Mouse (Mus musculus): ENCODE results near the gene Rptor.

The Rptor gene

GRCm38 (mm10) chr11:119848189-119848588 is 245.5 kb downstream of the Rptor start:
- no peak for DNase-seq (ENCODE audit: low spot score in 2 of 2)

- no peak for DNase-seq (ENCODE audit: low spot score in 2 of 2)
Observed at GRCm38 (mm10) chr11:119855999-119856398, 253.3 kb downstream of the Rptor start.

- DNase-seq (ENCODE audit: low spot score in 2 of 2) = no peak
Observed at GRCm38 (mm10) chr11:119862523-119863299, 260.0 kb downstream of the Rptor start.

- peak in 1 of 2 experiments; percentile 54 for DNase-seq (ENCODE audit: low spot score in 2 of 2)
Observed at GRCm38 (mm10) chr11:119863421-119863821, 260.7 kb downstream of the Rptor start.

- no peak for DNase-seq (ENCODE audit: low spot score in 2 of 2)
Observed at GRCm38 (mm10) chr11:119866837-119867236, 264.1 kb downstream of the Rptor start.

GRCm38 (mm10) chr11:119868138-119868537 is 265.4 kb downstream of the Rptor start:
- DNase-seq (ENCODE audit: low spot score in 2 of 2) = no peak

GRCm38 (mm10) chr11:119868556-119868955 is 265.9 kb downstream of the Rptor start:
- DNase-seq (ENCODE audit: low spot score in 2 of 2) = no peak

- no peak for DNase-seq (ENCODE audit: low spot score in 2 of 2)
Observed at GRCm38 (mm10) chr11:119871141-119871540, 268.4 kb downstream of the Rptor start.

- no peak for DNase-seq (ENCODE audit: low spot score in 2 of 2)
Observed at GRCm38 (mm10) chr11:119873643-119874042, 270.9 kb downstream of the Rptor start.

- no peak for DNase-seq (ENCODE audit: low spot score in 2 of 2)
Observed at GRCm38 (mm10) chr11:119874841-119875240, 272.1 kb downstream of the Rptor start.

GRCm38 (mm10) chr11:119875685-119876084 is 273.0 kb downstream of the Rptor start:
- no peak for DNase-seq (ENCODE audit: low spot score in 2 of 2)

GRCm38 (mm10) chr11:119877124-119877523 is 274.4 kb downstream of the Rptor start:
- DNase-seq (ENCODE audit: low spot score in 2 of 2) = no peak

- DNase-seq (ENCODE audit: low spot score in 2 of 2) = no peak
Observed at GRCm38 (mm10) chr11:119879573-119879972, 276.9 kb downstream of the Rptor start.

- DNase-seq (ENCODE audit: low spot score in 2 of 2) = no peak
Observed at GRCm38 (mm10) chr11:119883646-119884045, 280.9 kb downstream of the Rptor start.

- no peak for DNase-seq (ENCODE audit: low spot score in 2 of 2)
Observed at GRCm38 (mm10) chr11:119889966-119890365, 287.3 kb downstream of the Rptor start.

- no peak for DNase-seq (ENCODE audit: low spot score in 2 of 2)
Observed at GRCm38 (mm10) chr11:119891601-119892215, 289.0 kb downstream of the Rptor start.

- DNase-seq (ENCODE audit: low spot score in 2 of 2) = peak; percentile 30 to 50
Observed at GRCm38 (mm10) chr11:119893667-119894236, 291.0 kb downstream of the Rptor start.

- no peak for DNase-seq (ENCODE audit: low spot score in 2 of 2)
Observed at GRCm38 (mm10) chr11:119894634-119895033, 291.9 kb downstream of the Rptor start.

GRCm38 (mm10) chr11:119897041-119897440 is 294.3 kb downstream of the Rptor start:
- no peak for DNase-seq (ENCODE audit: low spot score in 2 of 2)

- DNase-seq (ENCODE audit: low spot score in 2 of 2) = peak in 1 of 2 experiments; percentile 21
Observed at GRCm38 (mm10) chr11:119898976-119899375, 296.3 kb downstream of the Rptor start.

- no peak for DNase-seq (ENCODE audit: low spot score in 2 of 2)
Observed at GRCm38 (mm10) chr11:119901174-119901573, 298.5 kb downstream of the Rptor start.

- DNase-seq (ENCODE audit: low spot score in 2 of 2) = no peak
Observed at GRCm38 (mm10) chr11:119902891-119903290, 300.2 kb downstream of the Rptor start.

All from right cerebral cortex, postnatal 10 days (tissue).